Mouse (Mus musculus): ENCODE data around the gene Slc29a2.

- TF ChIP-seq MAX (IDR thresholded peaks at IDR 0.05): no peak
- no peak for TF ChIP-seq CTCF (IDR thresholded peaks at IDR 0.05; ENCODE audit: control insufficient read depth, insufficient read depth, insufficient read length)
- TF ChIP-seq USF1 (IDR thresholded peaks at IDR 0.05; ENCODE audit: low read depth): no peak
- no peak for TF ChIP-seq MYOD1 (IDR thresholded peaks at IDR 0.05; ENCODE audit: control insufficient read depth, insufficient read length, low read depth)
- no peak for TF ChIP-seq FOSL1 (IDR thresholded peaks at IDR 0.05; ENCODE audit: insufficient read depth, low read length, poor library complexity, severe bottlenecking)
- no peak for TF ChIP-seq MYOG (IDR thresholded peaks at IDR 0.05; ENCODE audit: control insufficient read depth, extremely low read depth, insufficient read length)
Measured at GRCm38 (mm10) chr19:5058801-5059771, 35.4 kb downstream of the Slc29a2 start.

Data from C2C12 (cell line).